Mouse (Mus musculus): ENCODE results near the gene Sms.

GRCm38 (mm10) chrX:157491944-157492726 lies at the start of gene Sms:
- no peak for TF ChIP-seq CTCF (conservative IDR thresholded peaks at IDR 0.05 in 1 of 2, IDR thresholded peaks at IDR 0.05 in 1 of 2; ENCODE audit: low read depth in 2 of 2, low read length in 2 of 2)
- TF ChIP-seq POLR2A (IDR thresholded peaks at IDR 0.05; ENCODE audit: low read depth, low read length), result peak; percentile 52; the same call in 1 of the 2 replicates
- peak; percentile 41 for TF ChIP-seq MXI1 (IDR thresholded peaks at IDR 0.05; ENCODE audit: low read depth, low read length)
- peak; percentile 46; the same call in 1 of the 2 replicates for TF ChIP-seq NRF1 (IDR thresholded peaks at IDR 0.05; ENCODE audit: low read depth, low read length)
- 0 out of 2 replicates have a peak, but pooled peaks have one; percentile 14 for TF ChIP-seq ETS1 (conservative IDR thresholded peaks at IDR 0.05; ENCODE audit: low read depth, low read length)
- TF ChIP-seq EP300 (IDR thresholded peaks at IDR 0.05; ENCODE audit: low read length), result no peak
- peak; percentile 47; the same call in 1 of the 2 replicates for TF ChIP-seq MYC (IDR thresholded peaks at IDR 0.05; ENCODE audit: low read depth, low read length)
